Mouse (Mus musculus) thymus, postnatal 14 days (tissue): ENCODE results near the gene Gdap1l1.
"Not testable (repeated sequence)": the region's sequence is repeated elsewhere in the genome, so short reads cannot be mapped to it uniquely, and the experiment has no call there.

Experiments
- DNase-seq: peaks from one replicate; pipeline ENCODE4 v3.0.0; 2021

Gene Gdap1l1

DNA sequence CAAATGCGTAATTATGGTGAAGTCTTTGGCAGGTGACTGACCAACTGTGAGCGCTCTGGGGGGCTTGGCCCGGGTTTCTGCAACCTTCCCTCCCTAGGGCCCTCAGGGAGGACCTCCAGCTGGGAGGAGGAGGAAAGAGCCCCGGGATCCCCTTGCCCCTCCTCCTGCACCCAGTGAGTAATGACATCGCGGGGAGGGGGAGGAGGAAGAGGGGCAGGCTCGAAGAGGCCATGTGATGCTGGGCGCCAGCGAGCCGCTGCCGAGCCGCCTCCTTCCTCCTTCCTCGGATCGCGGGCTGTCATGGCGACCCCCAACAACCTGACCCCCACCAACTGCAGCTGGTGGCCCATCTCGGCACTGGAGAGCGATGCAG, at the start of gene Gdap1l1:
Gene Gdap1l1 (plus strand): TSS at position 231 of the 373 bp plus-strand sequence.
- DNase-seq = no peak

DNA sequence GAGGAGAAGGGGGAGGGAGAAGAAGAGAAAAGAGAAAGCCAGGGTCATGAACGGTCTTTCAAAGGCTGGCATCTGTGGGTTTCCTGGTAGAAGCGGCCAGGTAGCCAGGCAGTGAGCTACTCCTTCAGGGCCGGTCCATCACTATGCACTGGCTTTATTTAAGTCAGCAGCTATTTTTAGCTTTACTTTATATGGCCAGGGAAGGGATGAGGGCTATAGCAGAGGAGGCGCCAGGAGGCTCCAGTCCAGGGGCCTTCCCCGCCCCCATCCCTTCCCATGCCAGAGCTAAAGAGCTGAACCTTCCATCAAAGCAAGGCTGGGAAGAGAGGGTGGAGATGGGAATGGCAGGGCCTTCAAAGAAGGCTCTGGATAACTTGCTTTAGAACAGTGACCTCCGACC, 45.8 kb upstream of the Gdap1l1 start:
- no peak for DNase-seq

DNA sequence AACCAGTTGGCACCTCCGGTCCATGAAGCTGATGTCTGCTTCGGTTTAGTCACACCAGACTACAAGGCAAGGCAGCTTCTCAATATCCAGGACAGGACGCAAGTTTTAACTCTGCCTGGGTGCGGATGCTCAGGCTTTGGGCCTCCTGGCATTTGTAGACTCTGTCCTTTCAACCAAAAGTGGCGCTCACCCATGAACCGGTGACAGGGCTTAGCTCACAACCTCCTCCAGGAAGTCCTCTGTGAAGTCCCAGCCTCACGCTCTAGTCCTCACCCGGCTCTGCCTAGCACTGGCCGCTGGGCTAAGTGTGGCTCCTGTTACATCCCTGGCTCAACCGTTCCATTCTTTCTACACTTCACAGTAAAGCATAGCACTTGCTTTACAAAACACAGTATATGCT, 45.0 kb upstream of the Gdap1l1 start:
- DNase-seq = no peak

DNA sequence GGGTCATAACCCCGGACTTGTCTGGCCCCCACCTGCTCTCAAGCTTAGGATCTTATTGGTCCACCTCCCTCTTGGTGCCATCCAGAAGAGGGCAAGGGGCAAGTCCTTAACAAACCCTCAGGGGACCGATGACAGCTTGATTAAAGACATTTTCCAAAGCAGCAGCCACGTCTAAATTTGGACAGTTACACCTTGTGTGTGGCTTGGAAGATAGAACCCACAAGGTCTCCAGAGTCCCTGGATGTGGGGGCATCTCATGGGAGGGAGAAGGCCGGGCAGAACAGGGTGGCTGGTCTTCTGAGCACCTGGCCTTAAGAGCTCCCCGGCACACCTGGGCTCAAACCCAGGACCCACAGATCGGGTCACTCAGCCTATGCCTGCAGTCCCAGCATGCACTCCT, 44.3 kb upstream of the Gdap1l1 start:
- DNase-seq = no peak

DNA sequence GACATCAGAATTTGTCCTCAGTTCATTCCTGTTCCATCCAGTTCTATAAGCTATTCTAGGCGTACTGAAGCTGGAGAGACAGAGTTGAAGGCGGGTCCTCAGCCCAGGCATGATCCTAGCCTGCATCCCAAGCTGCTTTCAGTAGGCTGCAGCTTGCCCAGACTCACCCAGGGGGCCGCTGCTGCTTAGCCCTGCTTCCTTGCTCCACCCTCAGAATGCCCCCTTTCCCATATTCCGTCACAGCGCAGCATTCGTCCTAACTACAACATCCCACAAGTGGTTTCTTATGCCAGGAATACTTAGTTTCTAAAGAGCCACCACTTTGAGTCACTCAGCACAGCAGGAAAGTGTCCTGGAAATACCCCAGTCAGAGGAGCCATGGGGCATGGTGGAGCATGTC, 43.3 kb upstream of the Gdap1l1 start:
- DNase-seq = no peak

DNA sequence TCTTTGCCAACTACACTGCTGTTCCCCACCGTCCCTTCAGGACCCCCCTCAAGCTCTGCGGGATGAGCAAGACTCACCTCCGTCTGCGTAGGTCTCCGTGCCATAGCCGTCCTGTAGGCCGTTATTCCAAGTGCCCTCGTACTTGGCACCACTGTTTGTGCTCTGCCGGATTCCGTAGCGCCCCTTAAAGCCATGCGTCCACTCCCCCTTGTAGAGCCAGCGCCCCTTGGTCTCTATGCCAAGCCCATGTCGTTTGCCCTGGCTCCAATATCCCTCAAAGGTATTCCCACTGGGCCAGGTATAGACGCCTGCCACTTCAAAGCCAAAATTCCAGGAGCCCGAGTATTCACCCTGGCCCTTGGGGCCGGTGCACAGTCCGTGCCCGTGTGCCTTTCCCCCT, 41.2 kb upstream of the Gdap1l1 start:
- no peak for DNase-seq

DNA sequence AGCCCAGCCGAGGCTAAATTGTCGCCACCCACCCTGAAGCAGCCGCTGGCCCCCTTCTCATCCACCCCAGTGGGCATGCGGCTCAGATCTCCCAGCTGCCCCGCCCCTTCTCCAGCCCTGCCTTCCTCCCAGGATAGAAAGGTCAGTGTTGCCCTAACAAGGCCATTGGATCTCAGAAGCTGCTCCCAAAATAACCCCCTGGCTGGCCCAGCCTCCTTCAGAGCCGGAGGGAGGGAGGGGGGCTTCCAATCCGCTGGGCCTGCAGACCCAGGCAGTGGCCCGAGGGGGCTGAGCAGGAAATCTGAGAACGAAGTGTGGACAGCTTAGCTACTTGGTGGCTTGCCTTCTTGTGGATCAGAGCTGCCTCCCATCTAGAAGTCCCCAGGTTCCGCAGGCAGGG, 40.4 kb upstream of the Gdap1l1 start, which contains the start of gene Jph2:
Gene Jph2 (minus strand): TSS at position 89 of the 400 bp plus-strand sequence.
- DNase-seq = no peak

DNA sequence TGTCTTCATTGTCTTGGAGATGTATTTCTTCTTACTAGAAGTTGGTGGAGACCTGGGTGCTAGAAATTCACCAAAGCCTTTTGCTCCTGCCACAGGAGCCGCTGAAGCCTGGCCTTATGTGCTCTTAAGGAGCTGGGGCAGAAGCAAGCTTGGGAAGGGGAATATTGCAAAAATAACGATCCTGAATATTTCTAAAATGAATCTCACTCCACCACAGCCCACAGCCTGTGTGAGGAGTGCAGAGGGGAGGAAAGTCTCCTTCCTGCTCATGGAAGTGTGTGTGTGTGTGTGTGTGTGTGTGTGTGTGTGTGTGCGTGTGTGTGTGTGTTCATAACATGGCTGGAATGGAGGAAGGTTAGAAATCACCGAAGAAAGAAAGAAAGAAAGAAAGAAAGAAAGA, 39.5 kb upstream of the Gdap1l1 start:
- no peak for DNase-seq

DNA sequence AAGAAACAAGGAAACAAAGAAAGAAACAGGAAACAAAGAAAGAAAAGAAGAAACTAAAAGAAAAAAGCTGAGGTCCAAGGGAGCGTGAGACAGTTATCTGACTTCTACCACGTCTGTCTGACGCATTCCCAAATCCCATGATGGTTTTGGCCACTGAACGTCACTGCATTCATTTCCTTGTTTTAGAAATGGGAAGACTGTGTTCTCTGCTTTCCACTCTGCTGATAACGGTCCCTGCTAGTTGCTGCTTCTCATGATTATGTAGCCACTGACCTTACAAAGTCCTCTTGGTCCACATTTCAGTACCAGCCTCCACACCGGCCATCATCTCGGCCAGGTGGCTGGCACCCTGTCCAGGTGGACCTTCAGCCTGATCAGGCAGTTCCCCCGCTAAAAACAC, 39.1 kb upstream of the Gdap1l1 start:
- DNase-seq = no peak

DNA sequence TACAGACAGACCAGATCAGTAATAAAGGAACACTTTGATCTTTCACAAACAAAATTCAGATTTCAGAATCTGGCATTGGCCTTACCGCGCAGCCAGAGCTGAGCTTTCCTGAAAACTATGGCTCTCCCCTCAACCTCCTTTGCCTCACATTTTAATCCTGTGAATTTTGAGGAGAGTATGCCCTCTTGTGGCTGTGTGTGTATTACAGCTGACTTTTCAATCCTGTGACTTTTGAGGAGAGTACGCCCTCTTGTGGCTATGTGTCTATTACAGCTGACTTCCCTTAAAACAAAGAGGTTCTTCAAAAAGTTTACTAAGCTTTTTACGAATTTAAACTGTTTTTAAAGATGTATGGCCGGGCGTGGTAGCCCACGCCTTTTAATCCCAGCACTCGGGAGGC, 37.1 kb upstream of the Gdap1l1 start:
- DNase-seq = peak; percentile 73

DNA sequence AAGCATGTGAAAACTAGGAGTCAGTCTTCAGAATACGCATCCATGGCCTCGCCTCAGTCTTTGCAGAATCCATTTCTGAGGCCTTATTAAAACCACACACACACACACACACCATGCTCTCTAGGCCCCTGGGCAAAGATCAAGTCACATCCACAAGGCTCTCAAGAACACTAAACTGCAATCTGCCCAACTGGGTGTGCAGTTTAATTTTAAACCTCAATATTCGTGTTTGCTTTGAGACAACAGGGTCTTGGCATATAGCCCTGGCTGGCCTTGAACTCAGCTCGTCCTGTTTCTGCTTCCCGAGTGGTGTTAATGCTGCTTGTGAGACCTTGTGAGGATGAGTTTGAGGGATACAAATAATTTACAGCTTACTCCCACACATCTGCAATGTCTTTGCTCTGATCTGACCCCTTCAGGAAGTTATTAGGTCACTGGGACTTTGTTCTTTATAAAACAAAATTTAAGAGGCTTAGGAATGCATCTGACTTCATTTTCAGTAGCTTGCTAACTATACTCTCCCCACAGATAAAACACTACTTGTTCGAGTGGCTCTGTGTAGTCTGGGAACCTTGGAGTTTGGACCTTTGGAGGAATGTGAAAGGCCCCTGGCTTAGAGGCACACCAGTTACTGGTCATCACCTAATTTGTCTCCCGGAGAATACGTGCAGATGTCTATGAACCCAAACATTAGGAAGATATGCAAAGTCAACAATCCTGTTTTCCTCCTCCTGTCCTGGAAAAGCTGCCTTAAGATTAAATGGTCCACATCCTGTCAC, 34.0 kb upstream of the Gdap1l1 start:
- DNase-seq = no peak

DNA sequence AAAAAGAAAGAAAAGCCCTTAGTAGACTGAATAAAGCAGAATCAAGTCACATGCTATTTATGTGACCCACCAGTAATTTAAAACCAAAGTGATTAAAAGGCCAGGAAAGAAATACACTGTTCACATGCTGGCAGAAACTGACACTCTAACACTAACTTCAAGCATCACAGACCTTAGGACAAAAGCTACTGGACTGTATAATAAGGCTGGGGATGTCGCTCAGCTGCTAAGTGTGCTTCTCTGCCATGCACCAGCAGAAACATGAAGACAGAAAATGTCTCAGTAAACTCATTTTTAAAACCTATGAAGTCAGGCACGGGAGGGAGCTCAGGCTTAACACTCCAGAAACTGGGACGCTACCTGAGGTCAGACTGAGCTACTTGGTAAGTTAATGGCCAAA, 28.1 kb upstream of the Gdap1l1 start:
- no peak for DNase-seq

DNA sequence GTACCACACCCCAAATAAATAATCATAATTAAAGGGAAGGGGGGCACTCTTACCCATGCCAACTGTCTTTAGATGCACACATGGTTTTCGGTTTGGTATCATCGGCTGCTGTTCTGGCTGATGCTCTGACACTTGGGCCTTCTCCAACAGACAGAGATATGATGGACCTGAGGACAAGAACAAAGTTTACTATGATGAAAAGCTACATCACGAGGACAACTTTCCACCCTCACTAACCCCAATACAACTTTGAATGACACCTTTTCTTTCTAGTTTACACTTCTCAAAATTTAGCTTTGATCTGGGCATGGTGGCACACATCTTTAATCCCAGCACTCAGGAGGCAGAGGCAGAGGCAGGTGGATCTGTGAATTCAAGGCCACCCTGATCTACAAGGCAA, 26.9 kb upstream of the Gdap1l1 start:
- DNase-seq = not testable (repeated sequence)

DNA sequence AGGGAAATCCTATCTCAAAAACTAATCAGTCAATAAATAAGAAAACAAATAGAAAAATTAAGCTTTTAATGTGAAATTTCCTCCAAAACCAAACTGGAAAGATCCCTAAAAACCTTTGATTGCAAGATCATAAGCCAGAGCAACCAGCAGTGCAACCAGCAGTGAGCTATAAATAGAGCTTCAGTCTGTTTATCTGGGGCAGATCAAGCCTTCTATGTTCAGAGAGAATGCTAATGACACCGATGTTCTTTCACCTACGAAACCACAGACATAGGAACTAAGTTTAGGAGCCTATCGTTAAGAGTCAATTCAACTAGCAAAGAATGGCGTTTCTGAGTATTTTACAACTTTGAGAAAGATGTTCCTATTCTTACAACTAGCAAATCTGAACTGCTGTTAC, 26.4 kb upstream of the Gdap1l1 start:
- DNase-seq = no peak

DNA sequence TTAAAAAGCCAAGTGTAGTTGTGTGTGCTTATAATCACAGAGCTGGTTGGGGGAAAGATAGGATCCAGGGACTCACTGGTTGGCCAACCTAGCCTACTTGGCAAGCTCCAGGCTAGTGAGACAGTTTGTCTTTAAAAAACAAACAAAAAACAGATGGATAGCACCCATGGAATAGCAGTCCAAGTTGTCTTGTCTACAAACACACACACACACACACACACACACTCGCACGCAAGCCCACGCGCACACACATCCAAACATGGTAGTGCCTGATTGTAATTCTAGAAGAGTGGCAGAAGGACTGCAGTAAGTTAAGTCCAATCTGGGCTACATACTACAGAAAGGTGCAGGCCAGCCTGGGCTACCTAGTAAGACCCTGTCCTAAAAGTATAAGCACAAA, 25.9 kb upstream of the Gdap1l1 start:
- no peak for DNase-seq

DNA sequence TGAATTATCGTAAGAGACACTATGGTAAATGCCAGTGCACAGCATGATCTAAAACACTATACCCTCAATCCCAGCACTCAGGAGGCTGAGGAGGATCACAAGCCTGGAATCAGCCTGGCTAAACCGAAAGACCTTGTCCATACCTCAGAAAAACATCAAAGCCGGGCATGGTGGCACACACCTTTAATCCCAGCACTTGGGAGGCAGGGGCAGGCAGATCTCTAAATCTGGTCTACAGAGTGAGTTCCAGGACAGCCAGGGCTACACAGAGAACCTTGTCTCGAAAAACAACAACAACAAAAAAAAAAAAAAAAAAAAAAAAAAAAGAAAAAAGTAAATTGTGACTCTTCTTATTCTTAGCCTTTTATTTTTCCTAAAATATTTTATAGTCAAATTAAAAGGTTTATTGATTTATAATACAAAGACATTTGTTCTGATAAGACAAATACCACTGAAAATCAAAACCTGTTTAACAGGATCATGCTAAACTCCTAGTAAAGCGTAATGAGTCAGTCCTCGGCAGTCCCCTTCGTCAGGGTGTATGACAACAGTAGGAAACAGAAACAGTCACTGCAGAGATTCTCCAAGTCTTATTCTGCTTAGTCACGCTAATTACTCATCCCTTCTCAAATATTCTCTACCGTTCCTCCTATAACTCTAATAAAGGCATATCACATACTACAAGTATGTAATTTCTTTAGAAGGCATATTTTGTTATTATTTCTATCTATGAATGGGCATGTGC, 25.3 kb upstream of the Gdap1l1 start:
- no peak for DNase-seq

DNA sequence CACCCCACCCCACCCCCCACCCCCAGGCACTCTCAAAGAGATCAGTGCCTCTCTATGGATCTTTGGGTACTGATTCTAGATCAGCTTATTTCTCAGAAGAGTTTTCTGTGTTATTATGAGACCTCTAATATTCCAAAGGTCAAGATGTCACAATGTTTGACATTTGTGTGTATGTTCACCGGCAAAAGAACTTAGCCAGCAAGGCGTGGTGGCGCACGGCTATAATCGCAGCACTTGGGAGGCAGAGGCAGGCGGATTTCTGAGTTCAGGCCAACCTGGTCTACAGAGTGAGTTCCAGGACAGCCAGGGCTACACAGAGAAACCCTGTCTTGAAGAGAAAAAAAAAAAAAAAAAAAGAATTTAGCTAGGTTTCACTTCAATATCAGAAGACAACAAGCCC, 21.2 kb upstream of the Gdap1l1 start:
- no peak for DNase-seq

DNA sequence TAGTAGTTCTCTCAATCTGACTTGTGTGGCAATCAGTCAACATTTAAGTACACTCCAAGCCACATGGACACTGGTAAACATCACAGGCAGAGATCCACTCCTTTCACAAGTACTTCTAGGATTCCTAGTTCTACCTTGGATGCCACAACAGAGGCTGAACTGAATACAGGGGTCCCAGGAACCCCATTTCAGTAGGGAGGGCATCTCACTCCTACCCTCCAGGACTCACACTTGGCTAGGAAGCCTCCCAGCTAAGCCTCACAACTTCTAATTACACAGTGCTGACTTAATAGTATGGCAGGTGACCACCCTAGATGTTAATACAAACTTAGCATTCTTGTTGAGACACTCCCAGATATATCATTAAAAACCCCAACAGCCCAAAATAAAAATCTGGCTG, 20.4 kb upstream of the Gdap1l1 start:
- DNase-seq = no peak

DNA sequence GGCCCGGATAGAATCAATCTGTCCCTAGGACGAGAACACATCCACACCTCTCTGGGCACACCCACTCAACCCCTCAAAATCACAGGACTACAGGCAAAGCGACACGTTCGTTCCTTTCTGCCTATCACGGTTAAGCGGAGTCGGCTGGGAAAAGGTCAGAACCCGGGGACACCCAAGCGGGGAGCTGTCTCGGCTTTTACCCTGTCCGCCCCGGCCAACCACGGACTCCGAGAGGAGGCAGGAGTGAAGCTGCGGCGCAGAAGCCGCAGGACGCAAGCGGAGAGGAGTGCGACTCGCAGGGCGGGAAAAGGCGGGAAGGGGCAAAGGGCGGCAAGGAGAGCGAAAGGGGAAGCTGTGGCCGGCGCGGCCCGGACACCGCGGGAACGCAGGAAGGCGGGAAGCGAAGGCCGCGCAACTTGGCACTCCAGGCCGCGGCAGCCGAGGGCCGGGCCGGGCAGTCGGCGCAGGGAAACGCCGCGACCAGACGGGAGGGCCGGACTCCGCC, 19.4 kb upstream of the Gdap1l1 start:
- no peak for DNase-seq

DNA sequence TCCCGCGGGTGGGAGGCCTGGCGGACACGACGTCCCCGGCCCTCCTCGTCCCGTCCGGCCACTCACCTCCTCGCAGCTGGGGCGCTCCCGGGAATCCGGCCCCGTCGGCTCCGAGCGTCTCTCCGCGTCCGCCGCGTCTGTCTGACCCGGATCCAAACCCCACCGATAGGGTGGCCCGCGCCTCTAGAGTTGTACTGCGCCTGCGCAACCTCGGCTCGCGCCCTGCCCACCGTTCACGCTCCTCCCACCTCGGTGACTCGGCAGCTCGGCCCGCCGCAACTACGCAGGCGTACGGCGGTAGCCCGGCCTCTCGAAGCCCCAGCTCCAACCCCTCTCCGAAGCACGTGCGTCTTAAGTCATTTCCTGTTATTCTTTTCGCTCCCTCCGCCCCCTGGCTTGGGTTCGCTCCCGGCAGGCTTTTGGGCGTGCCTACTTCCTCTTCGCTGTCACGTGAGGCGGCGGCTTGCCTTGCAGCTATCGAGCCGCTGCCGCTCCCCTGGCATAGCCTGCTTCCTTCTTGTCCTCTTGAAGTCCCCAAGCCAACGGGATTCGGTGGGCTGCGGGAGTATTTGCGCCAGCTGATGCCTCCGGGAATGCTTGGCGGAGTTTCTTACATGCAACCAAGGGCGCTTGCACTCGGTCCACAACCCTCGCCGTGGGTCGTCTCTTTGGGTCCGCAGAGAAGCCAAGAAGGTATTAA, 18.8 kb upstream of the Gdap1l1 start:
- peak; percentile 99 for DNase-seq

DNA sequence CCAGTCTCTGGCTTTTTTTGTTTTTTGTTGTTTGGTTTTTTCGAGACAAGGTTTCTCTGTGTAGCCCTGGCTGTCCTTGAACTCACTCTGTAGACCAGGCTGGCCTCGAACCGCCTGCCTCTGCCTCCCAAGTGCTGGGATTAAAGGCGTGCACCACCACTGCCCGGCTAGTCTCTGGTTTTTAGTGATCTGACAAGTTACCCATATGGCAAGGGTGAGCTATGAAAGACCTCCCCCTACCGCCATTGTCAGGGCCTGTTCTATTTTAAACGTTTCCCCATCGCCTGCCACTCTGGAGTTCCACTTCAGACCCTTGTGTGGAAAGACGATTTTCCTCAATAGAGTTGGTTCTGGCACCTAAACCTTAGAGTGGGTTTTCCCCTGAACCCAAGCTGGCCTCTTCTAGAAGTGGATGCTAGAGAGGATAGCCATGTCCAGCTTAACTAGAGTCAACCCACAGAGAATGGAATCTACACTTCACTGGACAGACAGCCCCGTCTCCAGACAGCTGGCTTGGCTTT, 17.9 kb upstream of the Gdap1l1 start:
- DNase-seq = peak; percentile 20

DNA sequence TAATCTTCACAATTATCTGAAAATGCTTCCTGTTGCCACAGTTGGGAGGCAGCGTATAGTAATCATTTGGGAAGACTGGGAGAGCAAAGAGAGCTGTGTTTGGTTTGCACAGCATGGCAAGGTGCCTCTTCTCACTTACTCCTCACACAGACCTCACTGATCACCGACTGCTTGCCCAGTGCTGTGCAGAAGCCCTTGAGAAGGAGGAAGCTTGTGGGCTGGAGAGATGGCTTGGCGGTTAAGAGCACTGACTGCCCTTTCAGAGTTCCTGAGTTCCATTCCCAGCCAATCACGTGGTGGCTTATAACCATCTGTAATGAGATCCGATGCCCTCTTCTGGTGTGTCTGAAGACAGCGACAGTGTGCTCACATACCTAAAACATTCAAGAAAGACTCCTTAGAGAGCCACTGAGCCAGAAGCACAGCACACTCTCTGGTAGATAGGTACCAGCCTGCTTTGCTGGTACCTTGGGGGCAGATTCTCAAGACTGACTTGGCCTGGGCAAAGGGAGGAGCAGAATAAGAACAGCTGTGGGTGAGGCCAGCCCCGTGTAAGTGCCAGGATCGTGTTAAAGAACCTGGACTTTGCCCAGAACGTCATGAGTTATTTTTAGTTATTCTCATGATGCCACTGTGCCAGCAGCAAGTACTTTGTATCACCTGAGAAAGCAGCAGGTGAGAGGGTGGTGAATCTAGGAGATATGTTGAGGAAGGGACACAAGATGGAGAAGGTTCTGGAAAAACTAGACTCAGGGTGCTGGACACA, 15.2 kb upstream of the Gdap1l1 start:
- DNase-seq = no peak

DNA sequence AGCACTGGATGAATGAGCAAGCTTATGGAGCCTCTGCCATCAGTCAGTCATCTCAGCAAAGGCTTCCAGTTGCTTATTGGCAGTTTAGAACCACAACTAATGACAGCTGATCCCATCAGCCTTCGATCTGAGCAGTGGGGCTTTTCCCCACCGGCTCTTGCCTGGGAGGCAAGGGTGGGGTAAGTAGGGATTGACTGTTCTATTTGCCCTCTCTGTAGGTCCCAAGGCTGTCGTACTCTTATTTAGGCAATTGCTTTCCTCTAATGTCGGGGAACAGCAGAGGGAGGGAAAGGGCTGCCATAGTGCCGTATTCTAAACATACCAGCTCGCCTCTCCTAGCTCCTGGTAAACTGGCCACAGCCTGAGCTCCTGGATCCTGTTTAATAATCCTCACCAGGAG, 13.7 kb upstream of the Gdap1l1 start, which contains the start of gene Oser1:
Gene Oser1 (minus strand): TSS at position 101 of the 400 bp plus-strand sequence.
- no peak for DNase-seq
